Mouse (Mus musculus): Measurements from ENCODE around the gene Asb2.

DNA sequence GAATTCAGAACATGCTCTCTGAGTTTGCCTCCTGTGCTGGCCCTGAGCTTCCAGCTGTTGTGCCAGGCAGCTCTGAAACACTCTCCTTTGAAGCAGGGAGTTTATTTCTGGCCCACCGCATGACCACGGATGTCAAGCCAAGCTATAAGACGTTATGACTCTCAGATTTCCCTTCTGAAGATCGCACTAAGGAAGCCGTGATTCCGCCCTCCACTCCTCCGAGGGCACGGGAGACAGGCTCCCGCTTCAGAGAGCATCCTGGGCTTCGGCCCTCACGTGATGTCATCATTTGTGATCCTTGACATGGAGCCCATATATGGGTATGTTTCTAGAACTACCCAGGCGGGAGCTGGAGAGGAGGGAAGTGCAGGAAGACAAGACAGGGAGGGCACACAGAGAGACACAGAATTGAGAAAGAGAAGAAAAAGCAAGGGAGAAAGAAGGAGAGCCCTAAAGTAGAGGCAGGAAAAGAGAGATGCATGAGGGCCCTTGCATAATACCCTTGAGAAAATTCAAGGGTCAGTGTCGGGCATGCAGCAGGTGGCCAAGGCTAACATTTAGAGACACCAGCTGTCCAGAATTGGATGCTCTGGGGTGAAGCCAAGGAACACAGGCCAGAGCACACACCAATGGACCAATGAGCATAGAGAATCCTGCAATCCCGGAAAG lies at the start of gene Asb2:
- no peak for TF ChIP-seq CTCF (IDR thresholded peaks at IDR 0.05; ENCODE audit: extremely low read depth, insufficient read depth, low read length)
- no peak for TF ChIP-seq POLR2A (IDR thresholded peaks at IDR 0.05; ENCODE audit: extremely low read depth, insufficient read depth, low read length)

Data from cortical plate, adult 2 months (tissue).